Mouse (Mus musculus) liver, postnatal 0 days (tissue): ENCODE results near the gene Sv2a.

Experiments used
- CTCF ChIP-seq: sonication (generic); IDR thresholded peaks from 2 replicates; pipeline ENCODE4 v1.5.1; 2016; ENCODE audit warnings: antibody characterized with exemption, low read depth
- EP300 ChIP-seq: IDR thresholded peaks from 2 replicates; pipeline ENCODE4 v1.6.1; 2016; ENCODE audit warnings: antibody characterized with exemption, low read depth, mild to moderate bottlenecking

GRCm38 (mm10) chr3:96181510-96182381 lies 795 bp downstream of the Sv2a start:
- no peak for TF ChIP-seq CTCF
- TF ChIP-seq EP300 = no peak
